Mouse (Mus musculus) kidney, postnatal 0 days (tissue): ENCODE data around the gene Vmn2r16. TPM values are rescaled to one million over a fixed set of nuclear protein-coding genes. Genes with fewer than 3 reads are reported as not detected.

Source experiments
- ATAC-seq: fragments of 200-750 bp; cut with Nextera tagmentation; replicated peaks from 2 replicates; pipeline ENCODE4 v1.8.0; 2017; ENCODE audit warnings: low read depth, moderate number of reproducible peaks, moderate TSS enrichment, moderate library complexity; ENCODE audit not compliant: low FRiP score
- DNase-seq: peaks from one replicate; pipeline ENCODE4 v3.0.0-alpha.2; 2016; ENCODE audit warnings: low spot score
- H3K27ac ChIP-seq: fragments of 300-500 bp; sonication (generic); 2 replicates; pipeline ENCODE4 v1.5.1; 2014; ENCODE audit warnings: mild to moderate bottlenecking
- H3K27me3 ChIP-seq: fragments of 300-500 bp; sonication (generic); 2 replicates; pipeline ENCODE4 v1.6.1; 2014; ENCODE audit warnings: low read length, mixed read lengths; ENCODE audit not compliant: insufficient read depth
- H3K36me3 ChIP-seq: fragments of 300-500 bp; sonication (generic); 2 replicates; pipeline ENCODE4 v1.6.1; 2014; ENCODE audit warnings: low read length, mixed read lengths; ENCODE audit not compliant: insufficient read depth
- H3K4me1 ChIP-seq: fragments of 300-500 bp; sonication (generic); replicated peaks from 2 replicates; pipeline ENCODE4 v1.6.1; 2014; ENCODE audit warnings: antibody characterized with exemption, low read length, mixed read lengths; ENCODE audit not compliant: insufficient read depth
- H3K4me2 ChIP-seq: fragments of 300-500 bp; sonication (generic); 2 replicates; pipeline ENCODE4 v1.6.1; 2014; ENCODE audit warnings: mild to moderate bottlenecking, low read length, moderate library complexity, mixed read lengths
- H3K4me3 ChIP-seq: fragments of 300-500 bp; sonication (generic); replicated peaks from 2 replicates; pipeline ENCODE4 v1.5.1; 2014; ENCODE audit warnings: low read depth, low read length
- H3K9ac ChIP-seq: fragments of 300-500 bp; sonication (generic); 2 replicates; pipeline ENCODE4 v1.6.1; 2014; ENCODE audit warnings: low read depth, low read length
- H3K9me3 ChIP-seq: fragments of 300-500 bp; sonication (generic); replicated peaks from 2 replicates; pipeline ENCODE4 v1.6.1; 2016; ENCODE audit warnings: low read length, inconsistent platforms, mixed read lengths
- CTCF ChIP-seq: IDR thresholded peaks from 2 replicates; pipeline ENCODE4 v1.5.1; 2016; ENCODE audit warnings: antibody characterized with exemption, low read depth, mild to moderate bottlenecking, moderate library complexity
- WGBS: fragments of 180-500 bp; shearing (Covaris S2); extraction: QIAGEN DNeasy Blood & Tissue Kit; methylation state at CpG from one replicate; pipeline ENCODE4 v1.1.7; 2014; 5-methylcytosine and 5-hydroxymethylcytosine counted together
- polyA plus RNA-seq: library from polyadenylated mRNA; unstranded; fragments of >200 nt; fragmentation: Nextera tagmentation; extraction: Ambion mirVana; gene quantifications from 2 replicates; pipeline ENCODE4 v1.2.1, GENCODE M21; 2015

Vmn2r16 gene
- polyA plus RNA-seq = not detected in 2 replicates

DNA sequence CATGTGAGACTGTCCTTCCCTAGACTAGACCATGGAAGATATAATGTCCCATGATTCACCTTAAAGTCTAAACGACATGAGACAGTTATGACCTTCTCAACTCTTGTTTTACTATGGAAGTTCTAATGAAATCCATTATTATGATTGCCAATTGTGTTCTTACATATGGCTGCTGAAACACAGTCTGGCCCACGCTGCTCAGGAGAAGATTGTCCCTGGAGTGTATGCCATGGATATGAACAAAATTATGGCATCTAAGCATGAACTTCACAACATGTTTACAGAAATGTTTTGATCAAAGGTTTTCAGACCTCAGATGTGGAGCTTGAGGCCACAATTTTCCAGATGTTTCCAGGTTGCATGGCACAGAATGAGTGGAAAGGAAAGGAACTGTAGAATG is at the start of gene Vmn2r16:
Gene Vmn2r16, plus strand, starts transcription at position 301 of the 400 bp plus-strand sequence.
- no peaks in the 10 kb centered on the region for H3K36me3 ChIP-seq
- WGBS = 51% methylated on average over 2 of the region's 2 CpGs
- H3K9ac ChIP-seq = no peak within 1 kb of the TSS
- no peak within 1 kb of the TSS for H3K4me3 ChIP-seq
- H3K4me2 ChIP-seq = no peak within 1 kb of the TSS
- TF ChIP-seq CTCF = no peak
- DNase-seq (no peak), ATAC-seq (no peak)
- no peaks in the 10 kb centered on the region for H3K27me3 ChIP-seq
- no peak within 1 kb of the TSS for H3K27ac ChIP-seq
- no peaks in the 10 kb centered on the region for H3K4me1 ChIP-seq
- no peaks in the 10 kb centered on the region for H3K9me3 ChIP-seq

DNA sequence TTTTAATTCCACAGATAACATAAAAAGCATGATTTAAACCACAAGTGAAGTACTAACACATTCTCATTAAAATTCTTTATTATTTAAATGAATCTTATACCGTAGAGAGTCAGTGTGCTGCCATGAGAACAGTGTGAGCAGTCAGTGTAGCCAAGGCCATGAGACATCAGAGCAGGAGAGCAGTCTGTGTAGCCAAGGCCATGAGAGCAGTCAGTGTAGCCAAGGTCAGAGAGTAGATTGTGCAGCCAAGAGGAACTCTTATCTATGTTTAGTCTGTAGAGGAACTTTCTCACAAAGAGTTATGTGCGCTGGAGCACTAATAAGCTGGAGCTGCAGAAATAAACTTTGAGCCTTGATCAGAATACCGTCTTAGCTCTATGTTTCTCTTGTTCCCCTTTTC is 35.3 kb upstream of the Vmn2r16 start:
- 76% methylated on average over 3 of the region's 3 CpGs for WGBS
- Histone ChIP-seq H3K4me3 (no peak overlapping the region), H3K4me2 (no peak overlapping the region), H3K9me3 (no peaks in the 10 kb centered on the region), H3K27ac (no peak overlapping the region), H3K36me3 (no peaks in the 10 kb centered on the region), H3K9ac (no peak overlapping the region), H3K27me3 (no peaks in the 10 kb centered on the region), H3K4me1 (no peaks in the 10 kb centered on the region)
- no peak for DNase-seq
- ATAC-seq = no peak
- TF ChIP-seq CTCF = no peak

DNA sequence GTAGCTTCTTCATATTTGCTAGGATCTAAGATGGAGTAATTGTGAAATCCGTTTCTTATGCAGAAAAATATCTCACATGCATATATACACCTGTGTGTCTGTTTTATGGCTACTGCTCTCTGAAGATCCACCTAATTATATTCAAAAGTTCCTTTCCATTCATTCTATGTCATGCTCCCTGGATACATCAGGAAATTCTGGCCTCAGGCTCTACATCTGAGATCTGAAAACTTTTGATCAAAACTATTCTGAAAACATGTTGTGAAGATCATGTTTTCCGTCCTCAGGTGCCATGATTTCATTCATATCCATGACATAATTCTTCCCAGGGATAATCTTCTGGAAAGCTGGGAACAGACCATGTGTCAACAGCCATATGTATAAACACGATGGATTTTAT is 32.4 kb upstream of the Vmn2r16 start, which contains the start of gene Vmn2r15:
Gene Vmn2r15, minus strand, starts transcription at position 101 of the 400 bp plus-strand sequence.
- Histone ChIP-seq H3K27ac (no peak within 1 kb of the TSS), H3K27me3 (no peaks in the 10 kb centered on the region), H3K9ac (no peak within 1 kb of the TSS), H3K36me3 (no peaks in the 10 kb centered on the region), H3K9me3 (no peaks in the 10 kb centered on the region), H3K4me3 (no peak within 1 kb of the TSS), H3K4me2 (no peak within 1 kb of the TSS), H3K4me1 (no peaks in the 10 kb centered on the region)
- WGBS = 62% methylated on average over 3 of the region's 3 CpGs
- ATAC-seq = no peak
- DNase-seq = no peak
- TF ChIP-seq CTCF = no peak

DNA sequence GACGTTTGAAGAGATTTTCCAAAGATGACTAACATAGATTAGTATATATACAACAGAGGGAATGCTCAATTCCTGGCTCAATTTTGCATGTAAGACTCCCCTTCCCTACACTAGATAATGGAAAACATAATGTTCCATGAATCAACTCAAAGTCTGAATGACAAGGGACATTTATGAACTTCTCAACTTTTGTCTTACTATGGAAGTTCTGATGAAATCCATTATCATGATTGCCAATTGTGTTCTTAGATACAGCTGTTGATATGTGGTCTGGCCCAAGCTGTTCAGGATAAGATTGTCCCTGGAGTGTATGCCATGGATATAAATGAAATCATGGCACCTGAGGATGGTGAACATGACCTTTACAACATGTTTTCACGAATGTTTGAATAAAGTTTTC is 89.4 kb downstream of the Vmn2r16 start, which contains the start of gene Vmn2r17:
Gene Vmn2r17, plus strand, starts transcription at position 301 of the 400 bp plus-strand sequence.
- no peak for TF ChIP-seq CTCF
- H3K9ac ChIP-seq = no peak within 1 kb of the TSS
- 55% methylated on average over 2 of the region's 2 CpGs for WGBS
- ATAC-seq (no peak), DNase-seq (no peak)
- H3K4me1 ChIP-seq = no peaks in the 10 kb centered on the region
- no peaks in the 10 kb centered on the region for H3K27me3 ChIP-seq
- H3K27ac ChIP-seq = no peak within 1 kb of the TSS
- H3K4me3 ChIP-seq = no peak within 1 kb of the TSS
- no peaks in the 10 kb centered on the region for H3K9me3 ChIP-seq
- H3K36me3 ChIP-seq = no peaks in the 10 kb centered on the region
- H3K4me2 ChIP-seq = no peak within 1 kb of the TSS

Other genes with a start within 250 kb of the Vmn2r16 start
- gene Vmn2r12, start 232.2 kb upstream of the Vmn2r16 start, polyA plus RNA-seq = not detected in 2 replicates
- not detected in 2 replicates for gene Vmn2r13, start 138.0 kb upstream of the Vmn2r16 start, polyA plus RNA-seq
- gene Vmn2r14, start 105.5 kb upstream of the Vmn2r16 start, polyA plus RNA-seq = not detected in 2 replicates
- gene Vmn2r15, start 32.5 kb upstream of the Vmn2r16 start, polyA plus RNA-seq = not detected in 2 replicates
- not detected in 2 replicates for gene Vmn2r17, start 89.5 kb downstream of the Vmn2r16 start, polyA plus RNA-seq
- gene Crlf2, start 228.8 kb downstream of the Vmn2r16 start, polyA plus RNA-seq = 19.1 and 22.2 TPM in 2 replicates